Mouse (Mus musculus): ENCODE measurements around the gene Filip1. TPM values are rescaled to one million over a fixed set of nuclear protein-coding genes. Genes with fewer than 3 reads are reported as not detected.

Filip1 gene
- polyA plus RNA-seq, 1 experiment from 2014 or later, result 5.3 TPM

DNA sequence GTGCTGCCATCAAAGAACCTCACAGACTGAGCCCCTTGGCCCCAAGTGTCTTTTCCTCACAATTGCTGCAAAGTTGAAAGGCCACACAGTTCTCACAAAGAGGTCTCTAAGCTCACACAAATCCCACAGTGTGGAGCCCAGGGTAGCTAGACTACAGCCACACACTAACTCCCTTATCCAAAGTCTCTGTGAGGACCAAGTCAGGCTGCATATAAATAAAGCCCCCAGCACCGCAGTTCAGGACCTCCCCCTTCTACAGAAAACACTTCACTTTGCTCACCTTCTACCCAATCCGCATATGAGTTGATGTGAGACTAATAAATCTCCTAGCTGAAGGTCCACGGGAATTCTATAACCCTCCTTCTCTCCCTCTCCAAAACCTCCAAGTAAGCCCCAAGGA lies 228.2 kb downstream of the Filip1 start:
- Histone ChIP-seq H3K4me1 (replicated peaks; ENCODE audit: control insufficient read depth, insufficient read depth, low read length) (0 out of 2 replicates have a peak, but pooled peaks cover 2% of the 10 kb centered on the region), H3K36me3 (ENCODE audit: control insufficient read depth, insufficient read depth) (no peaks in the 10 kb centered on the region), H3K27me3 (replicated peaks; ENCODE audit: control insufficient read depth, insufficient read depth, low read length) (no peaks in the 10 kb centered on the region), H3K4me3 (ENCODE audit: low read depth, low read length) (no peak overlapping the region), H3K4me2 (replicated peaks; ENCODE audit: low read depth) (no peak overlapping the region), H3K27ac (ENCODE audit: low read depth, low read length) (no peak overlapping the region), H3K9ac (ENCODE audit: low read depth, low read length) (no peak overlapping the region), H3K9me3 (ENCODE audit: control insufficient read depth) (no peaks in the 10 kb centered on the region)
- no peak for ATAC-seq
- 59% methylated on average over 3 of the region's 3 CpGs for WGBS
- no peak for TF ChIP-seq CTCF (IDR thresholded peaks at IDR 0.05; ENCODE audit: low read depth)

DNA sequence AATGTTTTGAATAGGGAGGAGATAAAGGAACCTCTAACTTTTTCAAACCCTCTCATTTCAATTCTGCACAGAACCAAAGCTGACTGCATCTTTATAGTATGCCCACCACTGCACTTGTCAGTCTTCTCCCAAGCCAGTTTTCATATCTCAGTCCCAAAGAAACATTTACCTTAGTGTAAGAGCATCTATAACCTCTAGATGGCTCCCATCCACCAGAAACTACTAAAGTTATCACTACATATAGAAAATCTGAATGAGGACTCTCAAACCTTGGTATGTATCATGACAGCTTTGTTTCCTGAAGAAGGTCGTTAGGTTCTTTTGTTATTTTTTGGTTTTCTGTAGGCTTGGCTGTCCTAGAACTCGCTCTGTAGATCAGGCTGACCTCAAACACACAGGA lies 233.3 kb downstream of the Filip1 start:
- WGBS, result 75% methylated on average over 2 of the region's 2 CpGs
- H3K4me1 ChIP-seq (replicated peaks; ENCODE audit: control insufficient read depth, insufficient read depth, low read length), result no peaks in the 10 kb centered on the region
- no peak overlapping the region for H3K27ac ChIP-seq (ENCODE audit: low read depth, low read length)
- H3K4me3 ChIP-seq (ENCODE audit: low read depth, low read length), result no peak overlapping the region
- TF ChIP-seq CTCF (IDR thresholded peaks at IDR 0.05; ENCODE audit: low read depth), result peak; percentile 66
- H3K36me3 ChIP-seq (ENCODE audit: control insufficient read depth, insufficient read depth), result peaks cover 7% of the 10 kb centered on the region; the same call in 1 of the 2 replicates
- no peak overlapping the region for H3K9ac ChIP-seq (ENCODE audit: low read depth, low read length)
- no peak overlapping the region for H3K4me2 ChIP-seq (replicated peaks; ENCODE audit: low read depth)
- no peaks in the 10 kb centered on the region for H3K9me3 ChIP-seq (ENCODE audit: control insufficient read depth)
- no peaks in the 10 kb centered on the region for H3K27me3 ChIP-seq (replicated peaks; ENCODE audit: control insufficient read depth, insufficient read depth, low read length)
- ATAC-seq, result no peak

DNA sequence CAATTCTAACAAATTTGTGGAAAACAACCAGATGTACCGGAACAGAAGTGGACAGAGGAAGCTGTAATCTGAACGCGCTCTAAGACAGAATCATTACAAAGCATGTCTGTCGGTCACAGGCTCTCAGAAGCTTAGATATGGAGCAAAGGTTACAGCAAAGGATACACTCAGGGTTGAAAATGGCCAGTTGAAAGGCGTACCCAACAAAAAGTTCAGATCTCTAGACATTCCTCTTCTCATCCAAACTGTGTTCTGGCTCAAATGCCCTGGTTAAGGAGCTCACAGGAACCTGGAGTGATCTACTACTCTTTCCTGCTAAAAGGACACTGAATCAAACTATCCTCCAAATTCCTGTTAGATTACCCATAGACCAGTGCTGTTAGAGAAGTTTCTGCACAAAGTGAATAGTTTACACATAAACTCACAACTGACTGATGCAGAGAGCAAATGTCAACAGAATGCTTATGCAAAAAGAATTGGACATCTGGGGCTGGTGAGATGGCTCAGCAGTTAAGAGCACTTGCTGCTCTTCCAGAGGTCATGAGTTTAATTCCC lies 245.6 kb downstream of the Filip1 start:
- Histone ChIP-seq H3K4me3 (ENCODE audit: low read depth, low read length) (no peak overlapping the region), H3K4me1 (replicated peaks; ENCODE audit: control insufficient read depth, insufficient read depth, low read length) (no peaks in the 10 kb centered on the region), H3K4me2 (replicated peaks; ENCODE audit: low read depth) (no peak overlapping the region), H3K36me3 (ENCODE audit: control insufficient read depth, insufficient read depth) (0 out of 2 replicates have a peak, but pooled peaks cover 3% of the 10 kb centered on the region), H3K27me3 (replicated peaks; ENCODE audit: control insufficient read depth, insufficient read depth, low read length) (no peaks in the 10 kb centered on the region), H3K9ac (ENCODE audit: low read depth, low read length) (no peak overlapping the region), H3K9me3 (ENCODE audit: control insufficient read depth) (no peaks in the 10 kb centered on the region), H3K27ac (ENCODE audit: low read depth, low read length) (no peak overlapping the region)
- TF ChIP-seq CTCF (IDR thresholded peaks at IDR 0.05; ENCODE audit: low read depth), result no peak
- ATAC-seq, result no peak
- WGBS, result 91% methylated on average over 5 of the region's 5 CpGs

DNA sequence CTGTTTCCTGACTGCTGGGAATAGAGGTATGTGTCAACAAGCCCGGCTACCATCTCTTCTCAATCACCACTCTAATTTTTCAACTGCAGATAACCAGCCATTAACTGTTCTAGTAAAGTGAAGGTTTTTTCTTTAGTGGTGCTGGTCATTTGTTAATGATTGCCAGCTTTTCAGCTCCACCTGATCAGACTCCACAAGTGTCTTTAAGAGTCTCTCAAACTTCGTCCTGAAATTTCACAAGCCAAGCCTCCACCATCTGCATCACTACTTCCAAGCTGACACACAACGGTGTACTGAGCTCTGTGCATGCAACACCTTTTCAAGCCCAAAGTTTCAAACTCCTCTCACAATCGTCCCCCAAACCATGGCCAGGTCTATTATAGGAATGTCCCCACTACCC lies 247.3 kb downstream of the Filip1 start:
- H3K4me3 ChIP-seq (ENCODE audit: low read depth, low read length), result no peak overlapping the region
- 60% methylated on average over 4 of the region's 4 CpGs for WGBS
- 0 out of 2 replicates have a peak, but pooled peaks cover 3% of the 10 kb centered on the region for H3K36me3 ChIP-seq (ENCODE audit: control insufficient read depth, insufficient read depth)
- no peaks in the 10 kb centered on the region for H3K4me1 ChIP-seq (replicated peaks; ENCODE audit: control insufficient read depth, insufficient read depth, low read length)
- no peak for TF ChIP-seq CTCF (IDR thresholded peaks at IDR 0.05; ENCODE audit: low read depth)
- ATAC-seq, result no peak
- no peak overlapping the region for H3K9ac ChIP-seq (ENCODE audit: low read depth, low read length)
- H3K9me3 ChIP-seq (ENCODE audit: control insufficient read depth), result no peaks in the 10 kb centered on the region
- no peaks in the 10 kb centered on the region for H3K27me3 ChIP-seq (replicated peaks; ENCODE audit: control insufficient read depth, insufficient read depth, low read length)
- H3K4me2 ChIP-seq (replicated peaks; ENCODE audit: low read depth), result no peak overlapping the region
- H3K27ac ChIP-seq (ENCODE audit: low read depth, low read length), result no peak overlapping the region

Other genes with a start within 250 kb of the Filip1 start
- 75.2 and 76.2 TPM in 2 replicates for gene Tmem30a, start 219.3 kb downstream of the Filip1 start, polyA plus RNA-seq (2015; fragmentation: Nextera tagmentation; extraction: Ambion mirVana)
- gene Senp6, start 54.1 kb upstream of the Filip1 start, polyA plus RNA-seq (2015; fragmentation: Nextera tagmentation; extraction: Ambion mirVana), result 31.9 and 37.5 TPM in 2 replicates
- gene Myo6, start 152.2 kb upstream of the Filip1 start, polyA plus RNA-seq (2015; fragmentation: Nextera tagmentation; extraction: Ambion mirVana), result 50.9 and 65.5 TPM in 2 replicates

Measured in intestine, postnatal 0 days (tissue).